Mouse (Mus musculus) adipocyte (in vitro differentiated cells): ENCODE results near the gene Ak7.

Experiments
- DNase-seq: peaks from one replicate; pipeline ENCODE4 v3.0.0-alpha.2; 2016; ENCODE audit warnings: low spot score

Ak7 gene

GRCm38 (mm10) chr12:105705799-105706487 lies at the start of gene Ak7:
TSS of gene Ak7 (plus strand) at chr12:105705976.
- no peak for DNase-seq

GRCm38 (mm10) chr12:105676274-105676673 lies 29.5 kb upstream of the Ak7 start:
- DNase-seq: no peak

- DNase-seq: no peak
Measured at GRCm38 (mm10) chr12:105678211-105678610, 27.6 kb upstream of the Ak7 start.

- no peak for DNase-seq
Measured at GRCm38 (mm10) chr12:105678762-105679161, 27.0 kb upstream of the Ak7 start.

GRCm38 (mm10) chr12:105683933-105684901 lies 21.6 kb upstream of the Ak7 start, which contains the start of gene Gskip:
TSS of gene Gskip (plus strand) at chr12:105684829.
- peak; percentile 60 for DNase-seq

GRCm38 (mm10) chr12:105685001-105685691 lies 20.6 kb upstream of the Ak7 start, which contains the start of gene Atg2b:
TSS of gene Atg2b (minus strand) at chr12:105685211.
- peak; percentile 98 for DNase-seq

GRCm38 (mm10) chr12:105686791-105687190 lies 19.0 kb upstream of the Ak7 start:
- no peak for DNase-seq

- no peak for DNase-seq
Measured at GRCm38 (mm10) chr12:105687416-105687815, 18.4 kb upstream of the Ak7 start.

- peak; percentile 70 for DNase-seq
Measured at GRCm38 (mm10) chr12:105688546-105688945, 17.2 kb upstream of the Ak7 start.

- no peak for DNase-seq
Measured at GRCm38 (mm10) chr12:105689435-105689834, 16.3 kb upstream of the Ak7 start.

GRCm38 (mm10) chr12:105694021-105694420 lies 11.8 kb upstream of the Ak7 start:
- DNase-seq: peak; percentile 25

- DNase-seq: no peak
Measured at GRCm38 (mm10) chr12:105695848-105696247, 9.9 kb upstream of the Ak7 start.

GRCm38 (mm10) chr12:105697104-105697780 lies 8.5 kb upstream of the Ak7 start:
- no peak for DNase-seq

GRCm38 (mm10) chr12:105700433-105700832 lies 5.3 kb upstream of the Ak7 start:
- no peak for DNase-seq

GRCm38 (mm10) chr12:105718616-105719015 lies 12.8 kb downstream of the Ak7 start:
- no peak for DNase-seq

GRCm38 (mm10) chr12:105720196-105720595 lies 14.4 kb downstream of the Ak7 start:
- DNase-seq: no peak

- DNase-seq: no peak
Measured at GRCm38 (mm10) chr12:105721452-105722132, 15.8 kb downstream of the Ak7 start.

- peak; percentile 73 for DNase-seq
Measured at GRCm38 (mm10) chr12:105722657-105723056, 16.9 kb downstream of the Ak7 start.

GRCm38 (mm10) chr12:105724616-105725015 lies 18.8 kb downstream of the Ak7 start:
- no peak for DNase-seq

- no peak for DNase-seq
Measured at GRCm38 (mm10) chr12:105725736-105726135, 20.0 kb downstream of the Ak7 start.

- DNase-seq: no peak
Measured at GRCm38 (mm10) chr12:105727268-105727667, 21.5 kb downstream of the Ak7 start.
